Mouse (Mus musculus) left cerebral cortex, postnatal 10 days (tissue): Measurements from ENCODE around the gene Ntrk2. TPM values are rescaled to one million over a fixed set of nuclear protein-coding genes. Genes with fewer than 3 reads are reported as not detected.
A peak's percentile ranks its signal among the peaks of the same experiment; 100 is the strongest.

Experiments used
- DNase-seq, 2 experiments: peaks; one replicate each; pipeline ENCODE4 v3.0.0; 2021 to 2022; ENCODE audit warnings: low spot score in 2 of 2, mixed read lengths in 1 of 2; ENCODE audit errors: extremely low spot score in 1 of 2
- intact Hi-C: fragments of 180-260 bp; cut with DNase I; formaldehyde crosslinking; loops from one replicate; pipeline ENCODE4 v1.15.1; 2025
- total RNA-seq, 2 experiments: library from RNA; stranded (reverse); gene quantifications; 2 replicates each; pipeline ENCODE4 v1.2.3; 2021

The Ntrk2 gene
- total RNA-seq, 2 experiments from 2014 or later: 302 to 317 TPM

GRCm38 (mm10) chr13:58945781-58946180, 139.4 kb downstream of the Ntrk2 start:
- intact Hi-C loops: no loop called here
- DNase-seq: no peak

- intact Hi-C loops: no loop called here
- DNase-seq: no peak
Observed at GRCm38 (mm10) chr13:58946589-58946988, 140.2 kb downstream of the Ntrk2 start.

GRCm38 (mm10) chr13:58947056-58947455, 140.7 kb downstream of the Ntrk2 start:
- intact Hi-C loops: no loop called here
- no peak for DNase-seq

GRCm38 (mm10) chr13:58954331-58954730, 148.0 kb downstream of the Ntrk2 start:
- no peak for DNase-seq
- intact Hi-C loops: no loop called here

GRCm38 (mm10) chr13:58954764-58955163, 148.4 kb downstream of the Ntrk2 start:
- no peak for DNase-seq
- intact Hi-C loops: no loop called here

- intact Hi-C loops: no loop called here
- DNase-seq: no peak
Observed at GRCm38 (mm10) chr13:58955237-58955777, 148.9 kb downstream of the Ntrk2 start.

- intact Hi-C loops: no loop called here
- DNase-seq: no peak
Observed at GRCm38 (mm10) chr13:58958171-58958904, 152.0 kb downstream of the Ntrk2 start.

GRCm38 (mm10) chr13:58960321-58960720, 154.0 kb downstream of the Ntrk2 start:
- no peak for DNase-seq
- intact Hi-C loops: no loop called here

GRCm38 (mm10) chr13:58964701-58965359, 158.5 kb downstream of the Ntrk2 start:
- DNase-seq: peak in 1 of 2 experiments; percentile 44
- intact Hi-C loops: no loop called here

- intact Hi-C loops: no loop called here
- no peak for DNase-seq
Observed at GRCm38 (mm10) chr13:58965826-58966225, 159.5 kb downstream of the Ntrk2 start.

GRCm38 (mm10) chr13:58966466-58966865, 160.1 kb downstream of the Ntrk2 start:
- intact Hi-C loops: no loop called here

GRCm38 (mm10) chr13:58968168-58968567, 161.8 kb downstream of the Ntrk2 start:
- intact Hi-C loops: no loop called here
- DNase-seq: no peak

More at GRCm38 (mm10) chr13:58966466-58966865, 160.1 kb downstream of the Ntrk2 start:
- DNase-seq: no peak

GRCm38 (mm10) chr13:58971449-58971903, 165.1 kb downstream of the Ntrk2 start:
- DNase-seq: no peak

GRCm38 (mm10) chr13:58972511-58972910, 166.1 kb downstream of the Ntrk2 start:
- DNase-seq: no peak
- intact Hi-C loops: no loop called here

More at GRCm38 (mm10) chr13:58971449-58971903, 165.1 kb downstream of the Ntrk2 start:
- intact Hi-C loops: no loop called here

GRCm38 (mm10) chr13:58996447-58996846, 190.1 kb downstream of the Ntrk2 start:
- intact Hi-C loops: no loop called here
- no peak for DNase-seq

GRCm38 (mm10) chr13:58997763-58998162, 191.4 kb downstream of the Ntrk2 start:
- intact Hi-C loops: no loop called here
- no peak for DNase-seq

- intact Hi-C loops: no loop called here
- no peak for DNase-seq
Observed at GRCm38 (mm10) chr13:58999373-59000053, 193.1 kb downstream of the Ntrk2 start.

- intact Hi-C loops: no loop called here
- DNase-seq: no peak
Observed at GRCm38 (mm10) chr13:59002943-59003806, 196.8 kb downstream of the Ntrk2 start.

- intact Hi-C loops: no loop called here
- DNase-seq: no peak
Observed at GRCm38 (mm10) chr13:59003807-59004173, 197.4 kb downstream of the Ntrk2 start.
